Mouse (Mus musculus) thymus, adult 2 months (tissue): ENCODE measurements around the gene Zbtb49.

Experiments
- CTCF ChIP-seq: fragments of 200-500 bp; IDR thresholded peaks from 2 replicates; pipeline ENCODE4 v1.5.1; 2012; ENCODE audit warnings: mild to moderate bottlenecking, control low read depth, low read length, moderate library complexity, borderline replicate concordance; ENCODE audit not compliant: control insufficient read depth, poor library complexity, insufficient read depth; ENCODE audit errors: extremely low read depth
- POLR2A ChIP-seq: fragments of 200-500 bp; IDR thresholded peaks from 2 replicates; pipeline ENCODE4 v1.6.1; 2012; ENCODE audit warnings: mild to moderate bottlenecking, low read length, control low read depth, moderate library complexity; ENCODE audit not compliant: control insufficient read depth, poor library complexity, insufficient read depth; ENCODE audit errors: extremely low read depth

GRCm38 (mm10) chr5:38255195-38255594 is 34.9 kb upstream of the Zbtb49 start:
- TF ChIP-seq CTCF (no peak), POLR2A (no peak)
